Mouse (Mus musculus): Measurements from ENCODE around the gene Mgat4a.

The Mgat4a gene

DNA sequence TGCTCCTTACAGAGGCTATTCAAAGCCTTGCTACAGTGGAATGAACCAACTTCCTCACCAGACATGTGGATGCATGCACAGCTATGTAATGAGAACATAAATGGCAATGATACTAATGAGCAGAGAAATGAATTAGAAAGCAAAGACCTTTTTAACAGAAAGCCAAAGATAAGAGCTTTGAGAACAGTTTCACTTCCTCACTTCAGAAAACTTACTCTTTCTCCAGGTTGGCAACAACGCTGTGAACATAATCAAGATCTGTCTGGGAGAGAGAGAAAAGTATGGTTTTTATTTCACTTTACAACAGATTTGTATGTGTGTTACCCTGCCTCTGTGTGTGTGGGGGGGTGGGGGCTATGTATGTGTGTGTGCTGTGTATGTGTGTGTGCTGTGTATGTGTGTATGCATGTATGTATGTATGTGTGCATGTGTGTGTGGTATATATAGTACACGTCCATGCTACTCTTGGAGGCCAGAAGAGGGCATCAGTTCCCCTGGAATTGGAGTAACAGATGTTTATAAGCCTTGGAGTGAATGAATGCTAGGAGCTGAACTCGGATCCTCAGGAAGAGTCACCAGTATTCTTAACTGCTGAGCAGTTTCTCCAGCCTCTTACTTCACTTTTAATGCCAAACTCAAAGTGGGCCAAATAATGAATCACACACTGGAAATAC is 74.4 kb downstream of the Mgat4a start:
- in situ Hi-C loops (cut with MboI, MseI), result no loop called here

DNA sequence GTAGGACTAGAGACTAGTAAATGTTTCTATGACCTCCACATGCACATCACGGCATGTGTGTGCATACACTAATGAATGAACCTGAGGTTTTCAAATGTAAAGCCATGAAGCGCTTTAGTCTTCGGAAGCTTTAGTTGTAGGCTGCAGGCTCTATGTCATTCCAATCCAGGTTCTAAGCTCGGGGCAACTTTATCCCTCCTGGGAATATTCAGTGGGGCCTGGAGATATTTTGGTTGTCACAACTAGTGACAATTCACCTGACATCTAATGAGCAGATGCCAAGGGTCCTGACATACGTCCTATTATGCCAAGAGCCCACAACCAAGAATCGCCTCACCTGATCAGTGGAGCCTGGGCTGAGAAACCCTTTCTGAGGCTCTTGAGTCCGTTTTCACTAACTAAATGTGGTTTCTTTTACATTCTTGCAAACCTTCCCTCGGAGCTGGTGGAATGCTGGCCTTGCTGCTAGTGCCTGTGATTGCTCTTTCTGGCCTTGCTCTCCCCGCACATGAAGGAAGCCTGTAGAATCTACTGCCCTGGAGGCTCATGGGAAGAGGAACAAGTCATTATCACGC is 75.9 kb downstream of the Mgat4a start:
- in situ Hi-C loops (cut with MboI, MseI), result no loop called here

DNA sequence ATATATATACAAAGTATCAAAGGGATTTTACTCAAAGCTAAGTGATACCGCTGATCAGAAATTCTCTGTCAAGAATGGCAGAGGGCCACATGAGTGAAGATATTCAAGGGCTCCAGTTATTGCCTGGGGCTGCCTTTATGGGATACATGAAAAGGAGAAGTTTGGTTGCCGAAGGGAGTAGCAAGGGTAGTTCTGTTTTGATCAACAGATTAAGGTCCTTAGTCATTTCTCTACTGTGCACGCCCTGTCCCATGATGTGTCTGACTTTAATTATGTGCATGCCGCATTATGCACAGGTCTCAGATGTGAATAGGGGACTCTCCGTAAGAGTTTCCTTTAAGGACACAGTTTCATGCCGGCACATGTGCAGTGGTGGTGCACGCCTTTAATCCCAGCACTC is 83.3 kb downstream of the Mgat4a start:
- in situ Hi-C loops (cut with MboI, MseI), result no loop called here

DNA sequence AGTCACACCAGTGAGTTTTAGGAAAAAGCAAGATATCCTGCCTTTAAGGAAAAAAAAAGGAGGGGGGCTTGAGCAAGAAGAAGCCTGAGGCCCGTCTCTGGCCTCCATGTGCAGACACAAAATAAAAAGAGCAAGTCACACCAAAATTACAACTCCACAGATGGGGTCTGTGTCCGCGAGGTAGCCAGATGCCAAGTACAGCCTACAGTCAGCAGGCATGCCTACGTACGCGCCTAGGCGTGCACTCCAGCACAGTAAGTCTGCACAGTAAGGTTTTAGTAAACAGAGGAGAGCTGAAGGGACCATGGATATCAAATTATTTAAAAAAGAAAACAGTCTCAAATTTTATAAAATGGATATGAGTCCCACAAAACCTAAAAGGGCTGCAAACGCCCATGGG is 89.5 kb downstream of the Mgat4a start:
- in situ Hi-C loops (cut with MboI, MseI), result no loop called here

DNA sequence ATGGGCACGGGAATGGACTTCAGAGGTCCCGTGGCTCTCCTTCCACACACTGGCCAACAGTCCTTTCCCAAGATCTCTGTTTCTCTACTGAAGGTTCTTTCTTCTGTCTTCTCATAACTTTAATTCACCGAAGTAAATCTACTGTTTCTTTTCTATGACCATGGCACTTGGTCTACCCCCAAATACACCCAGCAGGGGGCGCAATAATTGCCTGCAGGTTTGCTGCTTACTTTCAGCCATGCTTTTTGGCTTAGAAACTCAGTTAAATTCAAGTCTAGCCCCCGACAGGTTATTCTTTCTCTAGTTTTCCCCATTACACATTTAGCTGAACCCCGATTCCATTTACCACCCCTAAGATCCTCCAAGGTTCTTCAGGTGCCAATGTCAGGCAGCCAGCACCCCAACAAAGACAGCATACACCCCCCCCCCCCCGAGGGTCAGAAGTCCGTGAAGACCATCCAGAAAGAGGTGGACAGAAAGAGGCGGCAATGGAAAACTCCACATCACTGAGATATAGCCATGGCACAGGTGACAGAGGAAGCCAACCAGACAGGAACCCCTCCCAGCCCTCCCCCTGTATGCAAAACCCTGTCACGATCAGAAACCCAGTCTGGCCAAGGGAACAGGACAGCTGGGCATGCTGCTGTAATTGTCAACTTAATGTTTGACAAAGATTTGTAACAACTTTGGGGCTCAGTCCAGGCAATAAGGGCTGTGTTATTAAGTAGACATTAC is 92.3 kb downstream of the Mgat4a start:
- in situ Hi-C loops (cut with MboI, MseI), result loop anchor here (10.0 to 25.0 kb wide), 2 partner anchors 186 to 414 kb away; partner anchors contain the start of genes Lipt1 and Tsga10

DNA sequence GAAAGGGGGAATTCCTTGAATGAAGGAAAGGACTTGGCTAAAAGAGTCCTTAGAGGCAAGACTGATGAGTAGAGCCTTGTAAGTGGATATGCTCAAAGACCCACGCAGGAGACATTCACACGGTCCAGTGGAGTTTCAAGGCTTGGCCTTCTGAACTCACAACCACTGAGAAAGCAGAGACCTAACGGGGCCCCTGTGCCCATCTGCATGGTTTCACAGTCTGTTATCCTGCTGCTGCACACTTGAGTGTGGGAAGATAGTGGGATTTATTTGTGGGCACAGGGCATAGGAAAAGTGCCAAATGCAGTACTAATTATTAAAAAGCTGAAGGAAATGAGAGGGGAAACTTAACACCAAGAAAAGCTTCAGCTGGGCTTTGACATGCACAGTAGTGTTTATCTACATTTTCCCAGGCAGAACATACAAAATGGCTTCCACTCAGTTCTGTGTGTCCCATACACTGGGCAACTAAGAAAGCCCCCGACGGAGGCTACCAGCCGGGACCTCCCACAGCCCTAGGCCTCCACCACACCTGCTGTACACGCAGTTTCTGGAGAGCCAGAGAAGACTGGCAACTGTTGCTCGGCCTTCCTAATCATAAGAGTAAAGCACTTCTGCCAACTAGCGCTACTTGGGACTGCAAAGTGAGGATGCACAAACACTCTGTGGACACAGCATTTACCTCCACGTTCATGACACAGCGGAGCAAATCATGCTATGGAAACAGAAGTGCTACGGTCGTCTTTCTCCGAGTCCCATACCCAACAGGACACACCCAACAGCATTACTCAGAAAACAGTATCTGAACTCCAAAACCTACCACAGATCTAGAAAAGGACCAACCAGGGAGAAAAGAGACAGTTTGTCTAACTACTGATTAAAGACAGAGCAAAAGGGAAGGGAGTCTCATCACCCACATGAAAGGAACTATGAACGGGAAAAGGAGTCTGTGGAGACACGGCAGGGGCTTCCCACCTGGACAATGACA is 97.7 kb downstream of the Mgat4a start:
- in situ Hi-C loops (cut with MboI, MseI), result loop anchor here (10.0 to 25.0 kb wide), 2 partner anchors 192 to 419 kb away; partner anchors contain the start of genes Lipt1 and Tsga10

DNA sequence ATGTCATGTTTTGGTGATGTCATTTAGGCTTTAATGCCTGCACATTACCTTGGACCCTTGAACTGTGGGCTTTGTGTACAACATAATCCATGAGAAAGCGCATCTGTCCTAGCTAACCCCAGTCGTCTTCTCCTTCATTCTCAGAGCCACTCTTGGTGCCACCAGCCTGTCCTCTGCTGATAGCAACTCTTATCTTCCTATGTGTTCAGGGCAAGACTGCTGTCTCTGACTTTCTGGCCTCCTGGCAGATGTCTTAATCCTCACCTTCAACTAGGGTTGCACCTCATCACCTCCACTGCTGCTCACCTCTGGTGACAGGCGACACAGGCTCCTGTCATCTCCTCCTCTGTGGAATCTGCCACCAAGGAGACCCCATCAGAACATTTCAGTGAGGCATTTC is 104.4 kb downstream of the Mgat4a start:
- in situ Hi-C loops (cut with MboI, MseI), result loop anchor here (25.0 kb wide), 1 partner anchor 426 kb away; the partner anchor contains the start of genes Lipt1 and Tsga10

DNA sequence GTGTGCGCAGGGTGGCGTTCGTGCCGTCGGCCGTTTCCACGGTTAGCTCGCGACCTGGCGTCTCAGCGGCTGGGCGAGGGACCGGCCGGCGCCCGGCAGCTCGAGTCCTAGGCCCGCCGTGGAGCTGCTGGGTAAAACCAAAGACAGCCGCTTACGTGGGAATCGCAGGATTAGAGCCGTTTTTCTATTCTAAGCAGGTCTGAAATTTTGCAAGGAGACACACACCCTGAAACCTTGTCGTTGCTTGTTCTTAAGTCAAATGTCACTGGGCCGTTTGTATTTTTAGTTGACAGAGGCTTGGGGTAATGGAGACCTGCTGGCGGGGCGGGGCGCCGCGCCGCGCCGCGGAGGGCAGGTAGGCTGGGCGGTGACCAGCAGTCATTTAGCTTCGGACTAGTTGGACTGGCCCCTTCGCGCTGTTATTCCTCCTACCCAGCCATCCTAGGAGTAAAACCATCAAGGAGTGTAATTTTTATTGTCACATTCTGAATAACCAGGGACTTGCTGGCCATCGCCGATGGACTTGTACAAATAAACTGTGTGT is 110.4 kb downstream of the Mgat4a start:
- in situ Hi-C loops (cut with MboI, MseI), result loop anchor here (25.0 kb wide), 1 partner anchor 432 kb away; the partner anchor contains the start of genes Lipt1 and Tsga10

DNA sequence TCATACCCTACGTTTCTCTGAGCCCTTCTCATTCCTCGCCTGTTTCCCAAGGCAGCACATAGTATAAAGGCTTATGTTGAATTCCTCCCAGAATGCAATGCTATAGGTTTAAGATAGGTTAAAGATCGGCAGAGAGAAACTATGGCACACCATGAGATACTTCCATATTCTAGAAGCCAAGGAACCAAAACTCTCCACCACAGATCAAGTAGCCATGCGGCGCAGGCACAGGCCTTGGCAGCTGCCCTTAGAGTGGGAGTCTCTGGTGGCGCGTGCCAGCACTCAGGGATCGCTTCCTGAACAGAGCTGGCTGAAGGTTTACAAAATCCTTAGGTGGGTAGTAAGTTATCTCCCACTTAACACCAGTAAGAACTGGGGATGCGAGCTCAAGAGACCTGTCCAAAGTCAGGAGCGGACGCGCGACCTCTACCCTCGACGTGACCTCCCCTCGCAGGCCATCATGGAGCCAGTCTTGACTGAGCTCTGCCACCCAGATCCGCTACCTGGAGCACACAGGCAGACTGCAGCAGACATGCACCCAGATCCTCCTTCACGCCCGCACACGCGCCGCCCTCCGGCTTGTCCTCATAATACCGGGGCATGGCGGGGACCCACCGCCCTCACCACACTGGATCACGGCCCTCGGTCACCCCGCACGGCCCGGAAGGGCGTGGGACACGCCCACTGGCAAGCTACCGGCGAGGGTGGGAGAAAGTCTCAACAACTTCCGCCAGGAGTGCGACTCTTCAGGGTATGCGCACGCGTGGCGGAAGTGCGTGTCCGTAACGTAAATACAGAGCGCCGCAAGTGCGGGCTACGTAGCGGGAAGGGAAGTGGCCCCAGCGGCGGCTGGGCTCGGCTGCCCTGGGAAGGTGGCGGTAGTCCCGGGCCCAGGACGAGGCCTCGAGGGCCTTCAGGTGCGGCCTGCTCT is 111.2 kb downstream of the Mgat4a start, which contains the start of the genes Coa5 and Unc50:
TSS of gene Coa5 (minus strand) at position 738 of the 931 bp plus-strand sequence.
TSS of gene Unc50 (plus strand) at position 774 of the 931 bp plus-strand sequence.
- in situ Hi-C loops (cut with MboI, MseI), result loop anchor here (25.0 kb wide), 1 partner anchor 433 kb away; the partner anchor contains the start of genes Lipt1 and Tsga10

DNA sequence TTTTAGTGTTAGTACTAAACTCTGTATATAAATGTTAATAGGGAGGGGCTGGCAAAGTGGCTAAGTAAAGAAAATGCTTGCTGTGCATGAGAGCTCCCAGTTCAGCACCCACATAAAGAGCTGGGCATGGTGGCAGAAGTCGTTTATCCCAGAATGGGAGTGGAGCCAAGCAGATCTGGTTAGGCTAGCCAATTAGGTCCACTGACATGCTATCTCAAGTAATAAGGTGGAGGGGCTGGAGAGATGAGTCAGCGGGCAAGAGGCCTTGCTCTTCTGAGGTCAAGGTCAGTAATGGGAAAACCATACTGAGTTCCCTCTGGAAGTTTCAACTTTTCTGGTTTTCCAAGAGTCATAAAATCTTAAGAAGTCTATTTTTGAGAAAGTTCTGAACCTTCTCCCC is 111.9 kb downstream of the Mgat4a start:
- in situ Hi-C loops (cut with MboI, MseI), result loop anchor here (25.0 kb wide), 1 partner anchor 433 kb away; the partner anchor contains the start of genes Lipt1 and Tsga10

DNA sequence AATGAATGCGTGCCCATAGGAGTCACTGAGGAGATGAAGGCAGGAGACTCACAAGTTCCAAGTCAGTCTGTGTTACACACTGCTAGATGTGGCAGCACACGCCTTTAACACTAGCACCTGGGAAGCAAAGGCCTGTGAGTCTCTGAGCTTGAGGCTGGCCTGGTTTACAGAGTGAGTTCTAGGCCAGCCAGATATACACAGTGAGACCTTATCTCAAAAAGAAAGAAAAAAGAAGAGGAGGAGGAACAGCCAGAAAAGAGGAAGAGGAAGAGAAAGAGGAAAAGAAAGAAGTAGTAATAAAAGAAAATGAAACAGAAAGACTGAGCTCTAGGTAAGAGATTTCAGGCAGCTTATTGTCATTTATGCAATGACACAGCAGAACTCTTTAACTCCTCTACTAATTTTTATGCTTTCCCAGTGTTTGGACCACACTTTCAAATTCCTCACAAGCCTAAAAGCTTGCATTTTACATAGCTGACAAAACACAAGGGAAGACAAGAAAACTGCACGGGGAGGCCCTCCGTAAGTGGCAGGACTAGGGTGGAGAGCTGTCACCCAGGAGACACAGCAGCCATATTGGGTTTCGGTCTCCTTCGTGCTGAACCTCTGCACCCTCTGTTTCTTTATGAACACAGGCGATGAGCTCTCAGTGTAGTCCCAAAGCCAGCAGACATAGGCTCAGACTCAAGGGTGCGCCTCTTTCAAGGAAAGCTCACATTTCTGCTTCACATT is 113.5 kb downstream of the Mgat4a start:
- in situ Hi-C loops (cut with MboI, MseI), result loop anchor here (25.0 kb wide), 1 partner anchor 435 kb away; the partner anchor contains the start of genes Lipt1 and Tsga10

DNA sequence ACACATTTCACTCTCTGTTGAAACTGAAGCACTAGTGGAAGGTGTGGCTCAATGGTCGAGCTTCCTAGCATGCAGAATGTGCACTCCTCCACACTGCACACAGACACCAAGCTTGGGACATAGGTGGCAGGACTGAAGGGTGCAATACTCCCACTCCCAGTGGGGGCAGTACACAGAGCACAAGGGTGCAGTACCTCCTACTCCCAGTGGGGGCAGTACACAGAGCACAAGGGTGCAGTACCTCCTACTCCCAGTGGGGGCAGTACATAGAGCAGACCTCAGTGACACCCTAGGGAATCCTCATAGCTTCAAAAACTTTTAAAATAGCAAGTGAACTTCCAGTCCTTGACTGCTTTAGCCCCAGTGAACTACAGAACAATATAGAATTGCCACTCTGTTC is 121.4 kb downstream of the Mgat4a start:
- in situ Hi-C loops (cut with MboI, MseI), result no loop called here

DNA sequence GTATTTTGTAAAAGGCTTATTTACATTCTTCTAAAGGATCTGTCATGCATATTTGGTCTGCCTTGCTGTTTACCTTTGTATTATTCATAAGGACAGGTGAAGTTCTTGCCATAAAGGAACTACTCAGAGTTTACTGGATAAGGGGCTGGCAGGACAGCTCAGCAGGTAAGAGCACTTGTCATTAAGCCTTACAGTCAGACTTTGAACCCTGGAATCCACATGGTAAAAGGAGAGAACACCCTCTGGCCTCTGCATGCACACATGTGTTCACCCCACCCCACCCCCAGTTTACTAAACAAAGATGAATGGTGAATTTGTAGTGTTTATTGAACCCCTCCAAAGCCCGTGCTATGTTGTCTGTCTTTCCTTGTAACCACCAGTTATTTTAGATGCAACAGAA is 125.4 kb downstream of the Mgat4a start:
- in situ Hi-C loops (cut with MboI, MseI), result no loop called here

DNA sequence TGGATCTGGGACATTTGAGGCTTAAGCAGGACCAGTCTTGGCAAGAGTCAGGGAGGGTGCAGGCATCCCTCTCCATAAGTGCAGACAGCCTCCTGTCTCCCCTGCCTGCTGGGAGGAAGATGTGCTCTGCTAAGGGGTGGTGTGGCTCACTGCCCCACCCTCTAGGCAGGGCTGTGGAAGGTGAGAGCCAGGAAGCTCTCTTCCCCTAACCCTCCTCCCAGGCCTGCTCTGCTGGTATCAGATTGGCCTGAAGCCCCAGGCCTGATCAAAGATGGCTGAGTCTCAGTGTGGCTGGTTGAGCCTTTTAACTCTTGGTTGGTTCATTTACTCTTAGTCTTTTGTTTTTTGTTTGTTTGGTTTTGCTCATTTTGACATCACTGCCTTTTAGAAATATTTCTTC is 131.2 kb downstream of the Mgat4a start:
- in situ Hi-C loops (cut with MboI, MseI), result no loop called here

DNA sequence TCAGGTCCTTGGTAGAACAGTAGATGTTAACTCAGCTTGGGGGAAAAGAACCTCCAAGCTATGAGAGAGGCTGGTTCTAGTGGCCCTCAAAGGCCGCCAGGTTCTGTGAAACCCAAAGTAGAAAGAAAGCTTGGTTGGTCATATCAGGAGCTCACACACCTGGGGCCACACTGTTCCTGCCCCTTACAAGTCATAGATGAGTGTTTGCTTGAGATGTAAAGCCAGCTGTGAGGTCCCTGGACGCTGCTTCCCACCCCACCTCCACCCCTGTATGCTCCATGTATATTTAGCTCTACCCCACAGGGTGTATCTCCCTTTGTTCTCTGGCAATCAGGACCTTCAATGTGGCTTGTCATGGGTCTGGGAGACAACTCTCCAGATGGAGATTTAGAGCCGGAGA is 132.1 kb downstream of the Mgat4a start:
- in situ Hi-C loops (cut with MboI, MseI), result no loop called here

DNA sequence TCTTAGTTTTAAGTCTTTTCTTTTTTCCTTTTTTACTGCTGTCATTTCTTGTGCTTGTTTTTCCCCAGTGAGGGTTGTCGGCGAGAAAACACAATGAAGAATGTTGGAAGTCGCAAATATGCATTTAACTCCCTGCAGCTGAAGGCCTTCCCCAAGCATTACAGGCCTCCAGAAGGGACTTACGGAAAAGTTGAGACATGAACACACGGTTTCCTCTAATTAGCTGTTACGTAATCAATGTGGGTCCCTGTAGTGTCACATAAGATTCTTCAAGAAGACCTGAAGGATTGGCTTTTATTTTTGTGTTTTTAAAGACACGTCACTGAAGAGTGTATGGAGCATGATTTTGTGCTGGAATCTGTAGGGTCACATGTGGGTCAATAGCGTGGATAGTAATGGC is 132.8 kb downstream of the Mgat4a start:
- in situ Hi-C loops (cut with MboI, MseI), result no loop called here

DNA sequence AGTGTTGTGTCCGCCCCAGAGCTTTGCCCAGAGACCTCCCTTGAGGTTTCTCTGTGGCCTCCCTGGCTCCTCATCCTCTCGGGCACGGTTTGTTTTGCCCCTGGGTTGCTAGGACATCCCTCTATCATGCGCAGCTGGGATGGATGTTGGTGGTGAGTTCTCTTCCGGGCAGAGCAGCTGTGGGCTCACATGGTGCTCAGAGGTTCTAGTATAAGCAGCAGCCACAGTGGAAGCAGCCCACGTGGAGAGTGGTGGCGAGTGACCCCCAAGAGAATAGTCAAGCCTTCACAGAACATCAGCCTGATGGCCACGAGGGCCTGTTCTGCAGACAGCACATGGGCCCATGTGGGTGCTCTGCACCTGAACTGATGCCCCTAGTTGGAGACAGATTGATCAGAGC is 133.6 kb downstream of the Mgat4a start:
- in situ Hi-C loops (cut with MboI, MseI), result no loop called here

DNA sequence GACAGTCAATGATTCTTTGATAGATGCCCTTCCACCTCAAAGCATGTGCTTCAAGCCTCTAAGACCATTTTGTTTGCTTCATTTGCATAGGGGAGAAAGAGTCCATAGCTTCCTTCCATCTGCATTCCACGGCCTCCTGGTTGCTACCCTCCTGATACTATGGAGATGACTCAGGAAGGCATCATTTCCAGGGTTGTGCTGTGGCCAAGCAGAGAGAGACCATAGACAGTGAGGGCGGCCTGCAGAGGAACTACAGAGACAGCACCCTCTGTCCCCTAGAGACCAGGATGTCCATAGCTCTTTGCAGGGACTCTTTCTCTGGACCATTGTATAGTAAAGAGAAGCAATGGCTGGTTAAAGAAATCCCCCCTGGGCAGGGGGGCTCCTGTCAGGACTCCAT is 135.7 kb downstream of the Mgat4a start:
- in situ Hi-C loops (cut with MboI, MseI), result no loop called here

DNA sequence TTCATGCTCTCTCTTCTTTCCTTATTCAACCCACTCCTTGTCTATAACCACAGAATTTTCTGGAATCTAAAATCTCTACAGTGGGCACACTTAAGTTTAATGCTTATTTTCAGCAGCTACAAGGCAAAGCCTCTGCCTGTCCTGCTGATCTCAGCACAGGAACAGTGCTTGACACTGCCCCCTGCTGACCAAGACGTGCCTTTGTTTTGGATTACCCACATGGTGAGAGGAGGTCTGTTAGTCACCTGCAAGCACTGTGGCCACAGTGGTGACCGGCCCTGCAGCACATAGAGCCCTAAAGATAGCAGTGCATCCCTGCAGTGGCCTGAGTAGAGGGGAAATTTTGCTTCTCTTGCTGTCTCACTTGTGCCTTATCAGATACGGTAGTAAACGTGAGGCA is 139.1 kb downstream of the Mgat4a start:
- in situ Hi-C loops (cut with MboI, MseI), result loop anchor here (5.0 kb wide), 1 partner anchor 129 kb away; no protein-coding TSS in a partner anchor

All from T-helper 1 cell (primary cell).